Mouse (Mus musculus): Measurements from ENCODE around the gene Agps. TPM values are rescaled to one million over a fixed set of nuclear protein-coding genes. Genes with fewer than 3 reads are reported as not detected.

Agps gene
- total RNA-seq, 2 experiments from 2014 or later, result 17.7 to 25.4 TPM

DNA sequence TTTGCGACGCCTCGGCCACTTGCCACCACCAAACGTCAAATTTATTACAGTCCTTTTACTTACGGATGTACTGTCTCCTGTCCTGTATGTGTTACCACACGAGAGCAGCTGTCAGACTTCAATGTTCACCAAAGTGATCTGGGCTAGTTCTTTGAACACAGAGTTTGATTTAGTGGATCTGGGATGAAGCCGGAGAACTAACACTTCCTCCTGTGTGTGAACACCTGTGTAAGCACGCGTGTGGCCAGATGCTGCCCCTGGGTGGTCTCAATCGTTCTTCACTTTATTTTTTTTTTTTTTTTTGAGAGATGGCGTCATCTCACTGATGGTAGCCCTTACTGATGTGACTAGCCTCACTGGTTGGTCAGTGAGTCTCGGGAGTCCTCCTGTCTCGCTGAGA, 17.1 kb upstream of the Agps start:
- H3K4me3 ChIP-seq, result no peak overlapping the region
- intact Hi-C loops (cut with DNase I), result no loop called here
- no peak for DNase-seq
- TF ChIP-seq CTCF (IDR thresholded peaks at IDR 0.05), result no peak
- H3K27ac ChIP-seq, result no peak overlapping the region

DNA sequence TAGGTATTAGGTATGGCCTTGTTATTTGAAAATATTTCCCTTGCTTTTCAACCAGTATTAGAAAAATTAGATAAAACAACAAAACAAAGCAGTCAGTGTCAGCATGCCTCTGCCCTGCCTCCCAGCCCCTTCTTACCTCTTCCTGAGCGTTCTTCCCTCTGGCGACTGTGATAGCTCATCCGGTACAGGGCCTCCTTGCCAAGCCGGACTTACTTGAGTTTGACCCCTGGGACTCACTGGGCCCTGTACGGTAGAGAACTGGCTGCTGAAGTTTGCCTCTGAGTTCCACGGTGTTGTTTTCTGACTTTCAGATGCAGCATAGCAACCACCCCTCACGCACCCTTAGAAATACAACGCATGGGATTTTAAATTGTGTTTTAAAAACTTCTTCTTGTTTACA, 16.5 kb upstream of the Agps start:
- DNase-seq, result no peak
- H3K27ac ChIP-seq, result no peak overlapping the region
- no peak overlapping the region for H3K4me3 ChIP-seq
- intact Hi-C loops (cut with DNase I), result no loop called here
- no peak for TF ChIP-seq CTCF (IDR thresholded peaks at IDR 0.05)

- DNase-seq, result no peak
- intact Hi-C loops (cut with DNase I), result no loop called here
- Histone ChIP-seq H3K27ac (no peak overlapping the region), H3K4me3 (no peak overlapping the region)
- no peak for TF ChIP-seq CTCF (IDR thresholded peaks at IDR 0.05)
Observed at GRCm38 (mm10) chr2:75816673-75817072, 15.3 kb upstream of the Agps start.

DNA sequence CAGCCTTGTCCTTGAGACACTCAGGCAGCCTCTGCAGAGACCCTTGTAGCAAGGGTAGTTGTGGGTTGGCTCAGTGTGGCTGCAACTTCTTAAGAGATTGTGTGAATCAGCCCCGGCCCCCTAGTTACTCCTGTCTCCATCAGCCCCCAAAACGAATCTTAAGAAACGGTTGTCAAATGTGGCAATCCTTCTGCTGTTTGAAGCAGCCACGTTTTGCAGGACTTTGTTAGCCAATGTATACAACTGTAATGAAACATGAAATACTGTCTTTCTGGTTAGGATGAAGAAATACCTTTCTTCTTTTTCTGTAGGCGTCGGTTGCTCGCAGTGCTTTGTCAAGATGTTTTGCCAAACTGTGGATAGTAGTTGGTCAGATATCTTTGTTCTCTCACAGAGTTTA, 13.3 kb upstream of the Agps start:
- no peak for DNase-seq
- H3K27ac ChIP-seq, result no peak overlapping the region
- intact Hi-C loops (cut with DNase I), result no loop called here
- no peak overlapping the region for H3K4me3 ChIP-seq
- no peak for TF ChIP-seq CTCF (IDR thresholded peaks at IDR 0.05)

GRCm38 (mm10) chr2:75819796-75820195, 12.2 kb upstream of the Agps start:
- TF ChIP-seq CTCF (IDR thresholded peaks at IDR 0.05), result no peak
- intact Hi-C loops (cut with DNase I), result no loop called here

GRCm38 (mm10) chr2:75821971-75822751, 9.8 kb upstream of the Agps start:
- H3K4me3 ChIP-seq, result peak overlapping the region; percentile 3; the same call in 1 of the 2 replicates
- intact Hi-C loops (cut with DNase I), result no loop called here
- peak; percentile 71 for DNase-seq
- no peak for TF ChIP-seq CTCF (IDR thresholded peaks at IDR 0.05)
- peak overlapping the region; percentile 77 for H3K27ac ChIP-seq

More at GRCm38 (mm10) chr2:75819796-75820195, 12.2 kb upstream of the Agps start:
- H3K4me3 ChIP-seq, result no peak overlapping the region
- H3K27ac ChIP-seq, result no peak overlapping the region
- DNase-seq, result no peak

- no peak overlapping the region for H3K27ac ChIP-seq
- TF ChIP-seq CTCF (IDR thresholded peaks at IDR 0.05), result no peak
- no peak overlapping the region for H3K4me3 ChIP-seq
- no peak for DNase-seq
- intact Hi-C loops (cut with DNase I), result no loop called here
Observed at GRCm38 (mm10) chr2:75823736-75824135, 8.2 kb upstream of the Agps start.

DNA sequence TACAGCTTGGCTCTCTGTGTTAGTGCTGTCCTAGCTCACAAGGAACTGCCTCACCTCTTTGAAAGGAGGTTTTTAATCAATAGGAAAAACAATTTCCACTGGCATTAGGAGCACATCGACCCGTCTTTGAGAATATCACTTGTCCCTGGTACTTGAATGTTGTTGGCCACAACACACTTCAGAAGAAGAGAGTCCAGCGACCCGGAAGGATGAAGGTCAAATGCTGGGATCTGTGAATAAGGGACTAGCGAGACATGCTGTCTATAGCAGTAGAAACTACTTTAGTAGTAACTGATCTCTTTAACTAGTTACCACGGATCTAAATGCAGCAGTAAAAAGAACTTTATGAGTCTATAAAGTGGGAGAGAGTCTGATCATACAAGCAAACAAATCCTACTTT, 7.8 kb upstream of the Agps start:
- no peak for TF ChIP-seq CTCF (IDR thresholded peaks at IDR 0.05)
- no peak for DNase-seq
- H3K4me3 ChIP-seq, result no peak overlapping the region
- intact Hi-C loops (cut with DNase I), result no loop called here
- no peak overlapping the region for H3K27ac ChIP-seq

DNA sequence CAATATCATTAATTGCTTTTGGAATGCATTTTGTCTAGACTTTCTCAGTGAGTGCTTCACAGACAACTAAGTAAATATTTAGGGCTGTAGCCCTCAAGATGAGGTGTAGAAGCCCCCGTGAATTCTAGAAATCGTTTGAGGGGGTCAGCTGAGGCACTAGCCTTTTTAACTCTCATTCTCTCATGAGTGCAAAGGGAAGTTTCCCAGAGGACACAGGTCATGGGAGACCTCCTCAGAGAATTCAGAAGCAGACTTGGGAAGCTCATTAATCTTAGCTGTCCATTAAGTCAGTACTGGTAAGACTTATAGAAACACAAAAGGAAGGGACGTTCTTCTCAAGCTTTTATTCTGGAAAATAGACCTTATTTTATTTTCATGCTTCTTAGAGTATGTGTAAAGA, 7.1 kb upstream of the Agps start:
- TF ChIP-seq CTCF (IDR thresholded peaks at IDR 0.05), result no peak
- H3K27ac ChIP-seq, result no peak overlapping the region
- no peak overlapping the region for H3K4me3 ChIP-seq
- no peak for DNase-seq
- intact Hi-C loops (cut with DNase I), result no loop called here

DNA sequence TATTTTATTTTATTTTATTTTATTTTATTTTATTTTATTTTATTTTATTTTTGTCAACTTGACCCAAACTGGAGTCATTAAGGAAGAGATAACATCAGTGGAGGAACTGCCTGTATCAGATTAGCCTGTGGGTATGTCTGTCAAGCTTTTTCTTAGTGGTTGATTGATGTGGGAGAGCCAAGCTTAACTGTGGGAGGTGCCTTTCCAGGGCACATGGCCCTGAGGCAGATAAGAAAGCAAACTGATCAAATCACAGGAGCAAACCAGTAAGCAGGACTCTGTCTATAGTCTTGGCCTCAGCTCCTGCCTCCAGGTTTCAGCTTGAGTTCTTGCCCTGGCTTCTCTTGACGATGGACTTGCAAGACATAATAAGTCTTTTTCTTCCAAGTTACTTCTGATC, 6.4 kb upstream of the Agps start:
- Histone ChIP-seq H3K4me3 (no peak overlapping the region), H3K27ac (no peak overlapping the region)
- intact Hi-C loops (cut with DNase I), result no loop called here
- no peak for DNase-seq
- no peak for TF ChIP-seq CTCF (IDR thresholded peaks at IDR 0.05)

GRCm38 (mm10) chr2:75828931-75829610, 2.9 kb upstream of the Agps start:
- TF ChIP-seq CTCF (IDR thresholded peaks at IDR 0.05), result no peak
- Histone ChIP-seq H3K27ac (no peak overlapping the region), H3K4me3 (no peak overlapping the region)
- DNase-seq, result no peak
- intact Hi-C loops (cut with DNase I), result no loop called here

DNA sequence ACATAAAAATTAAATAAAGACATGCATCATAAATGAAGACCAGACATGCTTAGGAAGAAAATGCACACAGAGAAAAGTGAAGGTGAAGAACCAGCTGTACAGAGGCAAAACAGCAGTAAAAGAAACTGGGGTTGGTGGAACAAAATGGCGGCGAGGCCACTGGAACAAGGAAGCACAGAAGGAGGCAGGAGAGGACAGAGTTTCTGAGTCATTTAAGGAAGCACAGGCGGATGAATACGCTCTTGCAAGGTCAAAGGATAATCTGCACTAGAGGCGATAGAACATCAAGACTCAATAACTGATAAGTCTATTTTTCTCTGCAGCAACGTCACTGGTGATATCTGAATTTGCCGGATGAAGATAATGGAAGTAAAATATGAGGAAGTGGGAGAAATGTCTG, 1.7 kb upstream of the Agps start:
- intact Hi-C loops (cut with DNase I), result no loop called here
- Histone ChIP-seq H3K4me3 (no peak overlapping the region), H3K27ac (no peak overlapping the region)
- no peak for TF ChIP-seq CTCF (IDR thresholded peaks at IDR 0.05)
- DNase-seq, result no peak

DNA sequence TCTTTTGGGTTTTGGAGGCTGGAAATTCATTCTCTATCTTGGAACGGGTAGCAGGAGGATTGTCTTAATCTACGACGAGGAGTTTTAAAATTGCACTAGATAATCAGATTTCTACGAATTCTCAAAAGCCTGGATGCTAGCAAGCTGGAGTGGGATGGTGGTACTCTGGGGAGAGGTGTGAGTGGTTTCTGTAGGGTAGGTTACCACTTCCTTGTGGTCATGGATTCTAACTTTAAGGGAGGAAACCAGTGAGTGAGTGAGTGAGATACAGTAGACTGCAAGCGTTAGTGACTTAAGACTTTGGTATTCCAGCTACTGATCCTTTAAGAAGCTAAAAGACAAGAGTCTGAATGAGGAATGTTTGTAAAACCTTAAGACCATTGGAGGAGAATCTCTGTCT, 804 bp downstream of the Agps start:
- DNase-seq, result no peak
- Histone ChIP-seq H3K4me3 (peak overlapping the region; percentile 74), H3K27ac (peak overlapping the region; percentile 89)
- intact Hi-C loops (cut with DNase I), result no loop called here
- no peak for TF ChIP-seq CTCF (IDR thresholded peaks at IDR 0.05)

GRCm38 (mm10) chr2:75834492-75834891, 2.5 kb downstream of the Agps start:
- intact Hi-C loops (cut with DNase I), result no loop called here

More at GRCm38 (mm10) chr2:75834492-75834891, 2.5 kb downstream of the Agps start:
- Histone ChIP-seq H3K4me3 (no peak overlapping the region), H3K27ac (no peak overlapping the region)
- DNase-seq, result no peak
- no peak for TF ChIP-seq CTCF (IDR thresholded peaks at IDR 0.05)

All from gastrocnemius, adult 2 months (tissue).